Mouse (Mus musculus) liver, embryonic 13.5 days (tissue): ENCODE results near the gene Mep1a. TPM values are rescaled to one million over a fixed set of nuclear protein-coding genes. Genes with fewer than 3 reads are reported as not detected.
"Not testable (repeated sequence)": the region's sequence is repeated elsewhere in the genome, so short reads cannot be mapped to it uniquely, and the experiment has no call there.

Experiments
- ATAC-seq: fragments of 200-750 bp; cut with Nextera tagmentation; 2 replicates; pipeline ENCODE4 v1.8.0; 2017; ENCODE audit warnings: low read depth, mild to moderate bottlenecking, moderate number of reproducible peaks, moderate library complexity
- DNase-seq: peaks from one replicate; pipeline ENCODE4 v3.0.0; 2022
- H3K27ac ChIP-seq: fragments of 300-500 bp; sonication (generic); 2 replicates; pipeline ENCODE4 v1.5.1; 2015; ENCODE audit warnings: moderate library complexity, mild to moderate bottlenecking, inconsistent platforms
- H3K27me3 ChIP-seq: fragments of 300-500 bp; sonication (generic); 2 replicates; pipeline ENCODE4 v1.6.1; 2015; ENCODE audit warnings: mild to moderate bottlenecking, inconsistent platforms
- H3K36me3 ChIP-seq: fragments of 300-500 bp; sonication (generic); 2 replicates; pipeline ENCODE4 v1.6.1; 2015; ENCODE audit warnings: mild to moderate bottlenecking, inconsistent platforms
- H3K4me1 ChIP-seq: fragments of 300-500 bp; sonication (generic); replicated peaks from 2 replicates; pipeline ENCODE4 v1.6.1; 2015; ENCODE audit warnings: inconsistent platforms
- H3K4me2 ChIP-seq: fragments of 300-500 bp; sonication (generic); 2 replicates; pipeline ENCODE4 v1.6.1; 2015; ENCODE audit warnings: inconsistent platforms, mild to moderate bottlenecking, moderate library complexity
- H3K4me3 ChIP-seq: fragments of 300-500 bp; sonication (generic); replicated peaks from 2 replicates; pipeline ENCODE4 v1.5.1; 2015; ENCODE audit warnings: mild to moderate bottlenecking, inconsistent platforms
- H3K9ac ChIP-seq: fragments of 300-500 bp; sonication (generic); 2 replicates; pipeline ENCODE4 v1.6.1; 2015; ENCODE audit warnings: mild to moderate bottlenecking, inconsistent platforms
- H3K9me3 ChIP-seq: fragments of 300-500 bp; sonication (generic); replicated peaks from 2 replicates; pipeline ENCODE4 v1.6.1; 2016; ENCODE audit warnings: inconsistent platforms
- WGBS: fragments of 180-500 bp; shearing (Covaris S2); methylation state at CpG from one replicate; pipeline ENCODE4 v1.1.7; 2015; ENCODE audit not compliant: insufficient replicate concordance; 5-methylcytosine and 5-hydroxymethylcytosine counted together
- polyA plus RNA-seq: library from polyadenylated mRNA; unstranded; fragments of >200 nt; fragmentation: Nextera tagmentation; extraction: Ambion mirVana; gene quantifications from 2 replicates; pipeline ENCODE4 v1.2.1, GENCODE M21; 2015

Gene Mep1a
- polyA plus RNA-seq, 1 experiment from 2014 or later: not detected

GRCm38 (mm10) chr17:43510782-43511181 lies 8.2 kb upstream of the Mep1a start:
- ATAC-seq: no peak
- no peak overlapping the region for H3K4me3 ChIP-seq
- no peak for DNase-seq
- H3K4me1 ChIP-seq: no peaks in the 10 kb centered on the region
- no peak overlapping the region for H3K9ac ChIP-seq
- no peaks in the 10 kb centered on the region for H3K9me3 ChIP-seq
- no peaks in the 10 kb centered on the region for H3K27me3 ChIP-seq
- H3K36me3 ChIP-seq: no peaks in the 10 kb centered on the region
- no peak overlapping the region for H3K27ac ChIP-seq
- H3K4me2 ChIP-seq: no peak overlapping the region
- WGBS: 68% methylated on average over 4 of the region's 4 CpGs

GRCm38 (mm10) chr17:43504594-43504934 lies 2.0 kb upstream of the Mep1a start:
- no peak for DNase-seq
- WGBS: 72% methylated on average over 6 of the region's 6 CpGs
- Histone ChIP-seq H3K4me2 (no peak overlapping the region), H3K9ac (no peak overlapping the region), H3K36me3 (no peaks in the 10 kb centered on the region), H3K27me3 (no peaks in the 10 kb centered on the region), H3K4me1 (no peaks in the 10 kb centered on the region), H3K4me3 (no peak overlapping the region), H3K27ac (no peak overlapping the region), H3K9me3 (no peaks in the 10 kb centered on the region)
- no peak for ATAC-seq

GRCm38 (mm10) chr17:43503861-43504593 lies 1.4 kb upstream of the Mep1a start:
- no peaks in the 10 kb centered on the region for H3K27me3 ChIP-seq
- ATAC-seq: no peak

GRCm38 (mm10) chr17:43501631-43502030 lies 981 bp downstream of the Mep1a start:
- no peaks in the 10 kb centered on the region for H3K9me3 ChIP-seq
- H3K4me1 ChIP-seq: no peaks in the 10 kb centered on the region
- H3K36me3 ChIP-seq: no peaks in the 10 kb centered on the region
- H3K27me3 ChIP-seq: no peaks in the 10 kb centered on the region
- H3K4me3 ChIP-seq: no peak overlapping the region
- H3K27ac ChIP-seq: no peak overlapping the region
- no peak for DNase-seq
- WGBS: 67% methylated on average over 5 of the region's 5 CpGs
- no peak overlapping the region for H3K9ac ChIP-seq
- no peak for ATAC-seq
- no peak overlapping the region for H3K4me2 ChIP-seq

More at GRCm38 (mm10) chr17:43503861-43504593, 1.4 kb upstream of the Mep1a start:
- H3K36me3 ChIP-seq: no peaks in the 10 kb centered on the region
- H3K4me2 ChIP-seq: no peak overlapping the region
- no peak overlapping the region for H3K4me3 ChIP-seq
- DNase-seq: no peak
- no peak overlapping the region for H3K27ac ChIP-seq
- H3K9me3 ChIP-seq: no peaks in the 10 kb centered on the region
- H3K4me1 ChIP-seq: no peaks in the 10 kb centered on the region
- H3K9ac ChIP-seq: no peak overlapping the region
- 51% methylated on average over 4 of the region's 4 CpGs for WGBS

GRCm38 (mm10) chr17:43501223-43501622 lies 1.4 kb downstream of the Mep1a start:
- Histone ChIP-seq H3K36me3 (no peaks in the 10 kb centered on the region), H3K4me1 (no peaks in the 10 kb centered on the region), H3K4me2 (no peak overlapping the region), H3K27me3 (no peaks in the 10 kb centered on the region), H3K9ac (no peak overlapping the region), H3K27ac (no peak overlapping the region), H3K4me3 (no peak overlapping the region), H3K9me3 (no peaks in the 10 kb centered on the region)
- ATAC-seq (no peak), DNase-seq (no peak)
- WGBS: 14% methylated on average over 3 of the region's 3 CpGs

- 53% methylated on average over 1 of the region's 1 CpGs for WGBS
- Histone ChIP-seq H3K27ac (no peak overlapping the region), H3K9me3 (no peaks in the 10 kb centered on the region), H3K36me3 (no peaks in the 10 kb centered on the region), H3K9ac (no peak overlapping the region), H3K4me3 (no peak overlapping the region), H3K27me3 (no peaks in the 10 kb centered on the region), H3K4me2 (no peak overlapping the region), H3K4me1 (no peaks in the 10 kb centered on the region)
- ATAC-seq (no peak), DNase-seq (no peak)
Measured at GRCm38 (mm10) chr17:43500513-43500912, 2.1 kb downstream of the Mep1a start.

- Histone ChIP-seq H3K27me3 (no peaks in the 10 kb centered on the region), H3K9me3 (no peaks in the 10 kb centered on the region), H3K36me3 (no peaks in the 10 kb centered on the region), H3K4me2 (no peak overlapping the region), H3K9ac (no peak overlapping the region), H3K4me1 (no peaks in the 10 kb centered on the region), H3K4me3 (no peak overlapping the region), H3K27ac (no peak overlapping the region)
- WGBS: 50% methylated on average over 4 of the region's 4 CpGs
- ATAC-seq (no peak), DNase-seq (no peak)
Measured at GRCm38 (mm10) chr17:43497521-43497920, 5.1 kb downstream of the Mep1a start.

- no peak overlapping the region for H3K4me2 ChIP-seq
- H3K4me3 ChIP-seq: no peak overlapping the region
- no peaks in the 10 kb centered on the region for H3K36me3 ChIP-seq
- DNase-seq (no peak), ATAC-seq (no peak)
- no peak overlapping the region for H3K9ac ChIP-seq
- no peak overlapping the region for H3K27ac ChIP-seq
- no peaks in the 10 kb centered on the region for H3K27me3 ChIP-seq
- no peaks in the 10 kb centered on the region for H3K4me1 ChIP-seq
- WGBS: 59% methylated on average over 5 of the region's 5 CpGs
- H3K9me3 ChIP-seq: no peaks in the 10 kb centered on the region
Measured at GRCm38 (mm10) chr17:43495502-43495901, 7.1 kb downstream of the Mep1a start.

GRCm38 (mm10) chr17:43490371-43490770 lies 12.2 kb downstream of the Mep1a start:
- not testable (repeated sequence) for H3K4me3 ChIP-seq, H3K36me3 ChIP-seq, DNase-seq, H3K27me3 ChIP-seq, H3K9me3 ChIP-seq, H3K4me2 ChIP-seq, H3K4me1 ChIP-seq, H3K27ac ChIP-seq, ATAC-seq, H3K9ac ChIP-seq
- WGBS: 81% methylated on average over 8 of the region's 10 CpGs

GRCm38 (mm10) chr17:43488439-43489151 lies 14.0 kb downstream of the Mep1a start:
- 64% methylated on average over 2 of the region's 2 CpGs for WGBS
- Histone ChIP-seq H3K27me3 (no peaks in the 10 kb centered on the region), H3K9ac (no peak overlapping the region), H3K4me1 (no peaks in the 10 kb centered on the region), H3K4me3 (no peak overlapping the region), H3K36me3 (no peaks in the 10 kb centered on the region), H3K27ac (no peak overlapping the region), H3K9me3 (no peaks in the 10 kb centered on the region), H3K4me2 (no peak overlapping the region)
- no peak for ATAC-seq
- no peak for DNase-seq

- no peak overlapping the region for H3K27ac ChIP-seq
- H3K4me1 ChIP-seq: no peaks in the 10 kb centered on the region
- H3K4me2 ChIP-seq: no peak overlapping the region
- no peak overlapping the region for H3K4me3 ChIP-seq
- H3K27me3 ChIP-seq: no peaks in the 10 kb centered on the region
- DNase-seq: no peak
- 80% methylated on average over 3 of the region's 3 CpGs for WGBS
- H3K36me3 ChIP-seq: no peaks in the 10 kb centered on the region
- no peak overlapping the region for H3K9ac ChIP-seq
- no peaks in the 10 kb centered on the region for H3K9me3 ChIP-seq
- ATAC-seq: no peak
Measured at GRCm38 (mm10) chr17:43485982-43486381, 16.6 kb downstream of the Mep1a start.

- DNase-seq (no peak), ATAC-seq (no peak)
- Histone ChIP-seq H3K4me2 (no peak overlapping the region), H3K36me3 (no peaks in the 10 kb centered on the region), H3K4me1 (peaks cover 2% of the 10 kb centered on the region; the same call in 1 of the 2 replicates), H3K4me3 (no peak overlapping the region), H3K27ac (no peak overlapping the region), H3K27me3 (no peaks in the 10 kb centered on the region), H3K9ac (no peak overlapping the region), H3K9me3 (no peaks in the 10 kb centered on the region)
Measured at GRCm38 (mm10) chr17:43477621-43478020, 25.0 kb downstream of the Mep1a start.
